Mouse (Mus musculus) spleen, adult 2 months (tissue): ENCODE results near the gene Agpat3.

ENCODE experiments used
- CTCF ChIP-seq: fragments of 200-500 bp; IDR thresholded peaks from 2 replicates; pipeline ENCODE4 v1.5.1; 2011; ENCODE audit warnings: mild to moderate bottlenecking, inconsistent platforms; ENCODE audit not compliant: insufficient read depth, insufficient read length, insufficient replicate concordance; ENCODE audit errors: extremely low read depth
- POLR2A ChIP-seq: fragments of 200-500 bp; IDR thresholded peaks from 2 replicates; pipeline ENCODE4 v1.6.1; 2011; ENCODE audit warnings: low read depth, low read length, inconsistent platforms

GRCm38 (mm10) chr10:78392072-78392471, 39.8 kb upstream of the Agpat3 start:
- TF ChIP-seq POLR2A (no peak), CTCF (peak; percentile 95)
